Mouse (Mus musculus): ENCODE measurements around the gene Vps51. TPM values are rescaled to one million over a fixed set of nuclear protein-coding genes. Genes with fewer than 3 reads are reported as not detected.

Gene Vps51
- polyA plus RNA-seq, 1 experiment = 4.9 TPM

- Histone ChIP-seq H3K9me3 (ENCODE audit: control insufficient read depth, low read length) (no peaks in the 10 kb centered on the region), H3K4me1 (ENCODE audit: control insufficient read depth) (peaks cover 46% of the 10 kb centered on the region), H3K36me3 (ENCODE audit: control insufficient read depth) (peaks cover 55% of the 10 kb centered on the region), H3K27me3 (ENCODE audit: control insufficient read depth) (no peaks in the 10 kb centered on the region), H3K4me3 (replicated peaks) (peak within 1 kb of the TSS; percentile 71)
- TF ChIP-seq TAL1 (IDR thresholded peaks at IDR 0.05; ENCODE audit: low read length) = no peak
- no peak for TF ChIP-seq GATA1 (IDR thresholded peaks at IDR 0.05; ENCODE audit: low read length)
These were observed 9.2 kb downstream of the Vps51 start, which contains the start of gene Tm7sf2 for GRCm38 (mm10) chr19:6067724-6068415. Gene Tm7sf2, minus strand, starts transcription at chr19:6068373.

- H3K4me3 ChIP-seq (replicated peaks) = peak overlapping the region; percentile 71
- TF ChIP-seq TAL1 (IDR thresholded peaks at IDR 0.05; ENCODE audit: low read length) = no peak
- TF ChIP-seq GATA1 (IDR thresholded peaks at IDR 0.05; ENCODE audit: low read length) = no peak
- peaks cover 53% of the 10 kb centered on the region for H3K4me1 ChIP-seq (ENCODE audit: control insufficient read depth)
- H3K27me3 ChIP-seq (ENCODE audit: control insufficient read depth) = no peaks in the 10 kb centered on the region
- no peaks in the 10 kb centered on the region for H3K9me3 ChIP-seq (ENCODE audit: control insufficient read depth, low read length)
- H3K36me3 ChIP-seq (ENCODE audit: control insufficient read depth) = peaks cover 55% of the 10 kb centered on the region
These were observed 9.9 kb downstream of the Vps51 start for GRCm38 (mm10) chr19:6067011-6067723.

- no peak for TF ChIP-seq GATA1 (IDR thresholded peaks at IDR 0.05; ENCODE audit: low read length)
- no peak for TF ChIP-seq TAL1 (IDR thresholded peaks at IDR 0.05; ENCODE audit: low read length)
- H3K4me1 ChIP-seq (ENCODE audit: control insufficient read depth) = peaks cover 59% of the 10 kb centered on the region
- peak overlapping the region; percentile 71 for H3K4me3 ChIP-seq (replicated peaks)
- no peaks in the 10 kb centered on the region for H3K27me3 ChIP-seq (ENCODE audit: control insufficient read depth)
- H3K36me3 ChIP-seq (ENCODE audit: control insufficient read depth) = peaks cover 55% of the 10 kb centered on the region
- no peaks in the 10 kb centered on the region for H3K9me3 ChIP-seq (ENCODE audit: control insufficient read depth, low read length)
These were observed 10.5 kb downstream of the Vps51 start for GRCm38 (mm10) chr19:6066571-6066970.

- H3K9me3 ChIP-seq (ENCODE audit: control insufficient read depth, low read length) = no peaks in the 10 kb centered on the region
- TF ChIP-seq GATA1 (IDR thresholded peaks at IDR 0.05; ENCODE audit: low read length) = no peak
- TF ChIP-seq TAL1 (IDR thresholded peaks at IDR 0.05; ENCODE audit: low read length) = no peak
- H3K4me3 ChIP-seq (replicated peaks) = peak overlapping the region; percentile 70
- peaks cover 65% of the 10 kb centered on the region for H3K4me1 ChIP-seq (ENCODE audit: control insufficient read depth)
- H3K36me3 ChIP-seq (ENCODE audit: control insufficient read depth) = peaks cover 34% of the 10 kb centered on the region
- H3K27me3 ChIP-seq (ENCODE audit: control insufficient read depth) = no peaks in the 10 kb centered on the region
These were observed 13.9 kb downstream of the Vps51 start for GRCm38 (mm10) chr19:6063081-6063480.

GRCm38 (mm10) chr19:6062418-6062817 lies 14.6 kb downstream of the Vps51 start:
- Histone ChIP-seq H3K27me3 (ENCODE audit: control insufficient read depth) (no peaks in the 10 kb centered on the region), H3K4me3 (replicated peaks) (peak overlapping the region; percentile 70), H3K9me3 (ENCODE audit: control insufficient read depth, low read length) (no peaks in the 10 kb centered on the region), H3K4me1 (ENCODE audit: control insufficient read depth) (peaks cover 58% of the 10 kb centered on the region), H3K36me3 (ENCODE audit: control insufficient read depth) (peaks cover 35% of the 10 kb centered on the region)
- TF ChIP-seq GATA1 (IDR thresholded peaks at IDR 0.05; ENCODE audit: low read length) (no peak), TAL1 (IDR thresholded peaks at IDR 0.05; ENCODE audit: low read length) (no peak)

GRCm38 (mm10) chr19:6061641-6062302 lies 15.3 kb downstream of the Vps51 start:
- H3K36me3 ChIP-seq (ENCODE audit: control insufficient read depth) = peaks cover 35% of the 10 kb centered on the region
- H3K27me3 ChIP-seq (ENCODE audit: control insufficient read depth) = no peaks in the 10 kb centered on the region
- H3K4me1 ChIP-seq (ENCODE audit: control insufficient read depth) = peaks cover 56% of the 10 kb centered on the region
- H3K4me3 ChIP-seq (replicated peaks) = peak overlapping the region; percentile 70
- H3K9me3 ChIP-seq (ENCODE audit: control insufficient read depth, low read length) = no peaks in the 10 kb centered on the region
- no peak for TF ChIP-seq TAL1 (IDR thresholded peaks at IDR 0.05; ENCODE audit: low read length)
- TF ChIP-seq GATA1 (IDR thresholded peaks at IDR 0.05; ENCODE audit: low read length) = no peak

- H3K36me3 ChIP-seq (ENCODE audit: control insufficient read depth) = peaks cover 42% of the 10 kb centered on the region
- peaks cover 56% of the 10 kb centered on the region for H3K4me1 ChIP-seq (ENCODE audit: control insufficient read depth)
- H3K4me3 ChIP-seq (replicated peaks) = peak within 1 kb of the TSS; percentile 70
- no peaks in the 10 kb centered on the region for H3K27me3 ChIP-seq (ENCODE audit: control insufficient read depth)
- TF ChIP-seq GATA1 (IDR thresholded peaks at IDR 0.05; ENCODE audit: low read length) (peak; percentile 81), TAL1 (IDR thresholded peaks at IDR 0.05; ENCODE audit: low read length) (no peak)
- no peaks in the 10 kb centered on the region for H3K9me3 ChIP-seq (ENCODE audit: control insufficient read depth, low read length)
These were observed 16.0 kb downstream of the Vps51 start, which contains the start of gene Znhit2 for GRCm38 (mm10) chr19:6061021-6061533. Gene Znhit2, plus strand, starts transcription at chr19:6061192.

GRCm38 (mm10) chr19:6058966-6059365 lies 18.1 kb downstream of the Vps51 start:
- Histone ChIP-seq H3K9me3 (ENCODE audit: control insufficient read depth, low read length) (no peaks in the 10 kb centered on the region), H3K27me3 (ENCODE audit: control insufficient read depth) (no peaks in the 10 kb centered on the region), H3K36me3 (ENCODE audit: control insufficient read depth) (peaks cover 60% of the 10 kb centered on the region), H3K4me3 (replicated peaks) (peak overlapping the region; percentile 100), H3K4me1 (ENCODE audit: control insufficient read depth) (peaks cover 64% of the 10 kb centered on the region)
- no peak for TF ChIP-seq GATA1 (IDR thresholded peaks at IDR 0.05; ENCODE audit: low read length)
- no peak for TF ChIP-seq TAL1 (IDR thresholded peaks at IDR 0.05; ENCODE audit: low read length)

- Histone ChIP-seq H3K4me1 (ENCODE audit: control insufficient read depth) (peaks cover 61% of the 10 kb centered on the region), H3K9me3 (ENCODE audit: control insufficient read depth, low read length) (no peaks in the 10 kb centered on the region), H3K27me3 (ENCODE audit: control insufficient read depth) (no peaks in the 10 kb centered on the region), H3K4me3 (replicated peaks) (peak overlapping the region; percentile 100), H3K36me3 (ENCODE audit: control insufficient read depth) (peaks cover 60% of the 10 kb centered on the region)
- TF ChIP-seq GATA1 (IDR thresholded peaks at IDR 0.05; ENCODE audit: low read length) (no peak), TAL1 (IDR thresholded peaks at IDR 0.05; ENCODE audit: low read length) (no peak)
These were observed 18.5 kb downstream of the Vps51 start for GRCm38 (mm10) chr19:6058513-6058912.

Data from erythroblast, embryonic 14.5 days (primary cell).